Mouse (Mus musculus) sigmoid colon, adult 10 weeks (tissue): ENCODE results near the gene Gsta1. TPM values are rescaled to one million over a fixed set of nuclear protein-coding genes. Genes with fewer than 3 reads are reported as not detected.

Source experiments
- polyA plus RNA-seq: library from polyadenylated mRNA; stranded (reverse); fragments of 350-450 nt; fragmentation: Illumina TruSeq; extraction: RNeasy Lipid Tissue Mini Kit (QIAGEN cat#74804); gene quantifications from one replicate; pipeline ENCODE4 v1.2.3, GENCODE M21; 2014; ENCODE audit warnings: low read depth, low replicate concordance

Gsta1 gene
- 24.7 TPM for polyA plus RNA-seq

DNA sequence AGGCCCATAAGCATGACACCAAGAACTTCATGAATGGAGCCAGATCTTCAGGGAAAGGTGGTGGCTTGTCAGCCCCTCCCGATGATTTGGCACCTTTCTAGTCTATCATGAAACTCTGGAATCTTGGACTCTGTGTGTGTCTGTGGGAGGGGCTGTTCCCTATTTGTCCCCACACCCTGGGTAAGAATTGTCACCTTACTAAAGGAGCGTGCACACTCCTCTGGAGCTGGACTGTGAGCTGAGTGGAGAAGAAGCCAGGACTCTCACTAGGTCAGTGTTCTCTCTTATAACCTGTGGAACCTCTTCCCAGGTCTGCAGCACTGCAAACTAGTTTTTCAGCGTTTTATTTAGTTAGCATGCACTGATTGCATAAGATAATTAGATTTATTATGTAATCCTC, at the start of gene Gsta1:
Gsta1 (plus strand) TSS at position 196 of the 400 bp plus-strand sequence.

DNA sequence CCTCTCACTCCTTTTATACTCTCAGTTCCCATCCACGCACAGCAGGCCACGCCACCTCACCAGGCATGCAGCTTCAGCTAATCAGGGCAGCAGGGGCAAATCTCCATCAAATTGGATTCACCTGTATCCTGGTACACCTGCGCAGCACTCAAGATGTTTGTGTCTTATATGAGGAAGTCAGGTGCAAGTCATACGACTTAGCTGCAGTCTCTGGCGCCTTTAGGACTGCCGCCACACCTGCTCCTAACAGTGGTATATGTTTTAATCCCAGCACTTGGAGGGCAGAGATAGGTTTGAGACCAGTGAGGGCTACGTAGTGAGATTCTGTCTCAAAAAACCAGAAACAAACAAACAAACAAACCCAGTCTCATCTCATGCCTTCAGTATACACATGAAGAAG, 48.0 kb upstream of the Gsta1 start, which contains the start of gene Gsta4:
Gsta4 (plus strand) TSS at position 301 of the 400 bp plus-strand sequence.

DNA sequence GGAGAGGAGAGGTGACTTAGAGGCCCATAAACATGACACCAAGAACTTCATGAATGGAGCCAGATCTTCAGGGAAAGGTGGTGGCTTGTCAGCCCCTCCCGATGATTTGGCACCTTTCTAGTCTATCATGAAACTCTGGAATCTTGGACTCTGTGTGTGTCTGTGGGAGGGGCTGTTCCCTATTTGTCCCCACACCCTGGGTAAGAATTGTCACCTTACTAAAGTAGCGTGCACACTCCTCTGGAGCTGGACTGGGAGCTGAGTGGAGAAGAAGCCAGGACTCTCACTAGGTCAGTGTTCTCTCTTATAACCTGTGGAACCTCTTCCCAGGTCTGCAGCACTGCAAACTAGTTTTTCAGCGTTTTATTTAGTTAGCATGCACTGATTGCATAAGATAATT, 26.5 kb downstream of the Gsta1 start, which contains the start of gene Gm3776:
Gm3776 (plus strand) TSS at position 216 of the 400 bp plus-strand sequence.

DNA sequence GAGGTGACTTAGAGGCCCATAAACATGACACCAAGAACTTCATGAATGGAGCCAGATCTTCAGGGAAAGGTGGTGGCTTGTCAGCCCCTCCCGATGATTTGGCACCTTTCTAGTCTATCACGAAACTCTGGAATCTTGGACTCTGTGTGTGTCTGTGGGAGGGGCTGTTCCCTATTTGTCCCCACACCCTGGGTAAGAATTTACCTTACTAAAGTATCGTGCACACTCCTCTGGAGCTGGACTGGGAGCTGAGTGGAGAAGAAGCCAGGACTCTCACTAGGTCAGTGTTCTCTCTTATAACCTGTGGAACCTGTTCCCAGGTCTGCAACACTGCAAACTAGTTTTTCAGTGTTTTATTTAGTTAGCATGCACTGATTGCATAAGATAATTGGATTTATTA, 59.3 kb downstream of the Gsta1 start, which contains the start of gene Gm10639:
Gm10639 (plus strand) TSS at position 201 of the 400 bp plus-strand sequence.

Other genes with a start within 250 kb of the Gsta1 start
- gene Gcm1, start 178.7 kb upstream of the Gsta1 start, polyA plus RNA-seq: not detected
- 45.2 TPM for gene Fbxo9, start 121.6 kb upstream of the Gsta1 start, polyA plus RNA-seq
- gene Ick, start 121.5 kb upstream of the Gsta1 start, polyA plus RNA-seq: 98.6 TPM
- gene Gsta4, start 47.9 kb upstream of the Gsta1 start, polyA plus RNA-seq: 10.4 TPM
- not detected for gene Gm3776, start 26.5 kb downstream of the Gsta1 start, polyA plus RNA-seq
- gene Gm10639, start 59.3 kb downstream of the Gsta1 start, polyA plus RNA-seq: not detected
- not detected for gene Omt2a, start 84.1 kb downstream of the Gsta1 start, polyA plus RNA-seq
- not detected for gene Omt2b, start 96.9 kb downstream of the Gsta1 start, polyA plus RNA-seq
- gene Gsta2, start 125.1 kb downstream of the Gsta1 start, polyA plus RNA-seq: not detected
- not detected for gene Dppa5a, start 137.5 kb downstream of the Gsta1 start, polyA plus RNA-seq
- gene Ooep, start 148.1 kb downstream of the Gsta1 start, polyA plus RNA-seq: 0.91 TPM
- gene Ddx43, start 165.1 kb downstream of the Gsta1 start, polyA plus RNA-seq: 1.6 TPM
- 4.9 TPM for gene Cgas, start 212.6 kb downstream of the Gsta1 start, polyA plus RNA-seq
- 14.6 TPM for gene Mto1, start 217.6 kb downstream of the Gsta1 start, polyA plus RNA-seq
- gene Gm17324, start 218.1 kb downstream of the Gsta1 start, polyA plus RNA-seq: not detected